Mouse (Mus musculus): Measurements from ENCODE around the gene Ptprn2. TPM values are rescaled to one million over a fixed set of nuclear protein-coding genes. Genes with fewer than 3 reads are reported as not detected.

Ptprn2 gene
- total RNA-seq, 2 experiments from 2014 or later = not detected

DNA sequence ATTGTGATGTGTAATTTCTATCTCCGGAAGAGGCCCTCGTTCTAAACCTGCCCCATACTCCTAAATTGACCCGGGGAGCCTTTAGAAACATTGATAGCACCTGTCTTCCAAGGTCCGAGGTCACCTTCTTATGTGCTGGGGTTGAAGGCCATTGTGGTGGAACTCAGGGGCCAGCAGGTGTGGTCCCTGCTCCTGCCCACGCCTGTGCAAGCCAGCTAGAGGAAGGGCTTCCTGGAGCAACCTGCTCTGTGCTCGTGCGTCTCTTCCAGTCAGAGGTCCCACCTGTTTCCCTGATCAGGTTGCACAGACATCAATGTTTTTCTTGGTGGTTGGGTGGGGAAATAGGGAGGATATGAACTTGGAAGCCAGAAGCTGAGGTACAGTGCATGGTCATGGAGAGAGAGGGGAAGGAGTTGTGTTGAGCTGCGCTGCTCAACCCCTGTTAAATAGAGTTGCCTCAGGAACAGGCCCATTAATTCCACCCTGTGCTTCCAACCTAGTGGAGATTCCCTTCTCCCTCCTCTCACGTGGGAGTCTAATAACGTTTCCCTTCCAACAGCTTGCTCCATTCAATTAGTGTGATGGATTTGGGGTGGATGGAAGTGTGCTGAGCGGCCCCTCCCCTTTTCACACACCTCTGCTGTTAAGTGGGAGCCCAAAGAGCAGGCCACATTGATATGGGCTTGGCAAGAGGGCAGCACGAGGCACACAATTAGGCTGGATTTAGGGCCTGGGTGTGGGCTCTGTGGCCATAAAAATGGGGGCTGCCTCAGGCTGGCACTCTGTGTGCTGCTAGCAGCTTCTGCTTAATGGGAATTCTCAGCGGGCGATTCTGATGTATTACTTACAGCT is 156.0 kb downstream of the Ptprn2 start:
- Histone ChIP-seq H3K4me3 (no peak overlapping the region), H3K27ac (no peak overlapping the region)
- no peak for DNase-seq
- intact Hi-C loops (cut with DNase I) = no loop called here
- TF ChIP-seq CTCF (IDR thresholded peaks at IDR 0.05) = no peak

DNA sequence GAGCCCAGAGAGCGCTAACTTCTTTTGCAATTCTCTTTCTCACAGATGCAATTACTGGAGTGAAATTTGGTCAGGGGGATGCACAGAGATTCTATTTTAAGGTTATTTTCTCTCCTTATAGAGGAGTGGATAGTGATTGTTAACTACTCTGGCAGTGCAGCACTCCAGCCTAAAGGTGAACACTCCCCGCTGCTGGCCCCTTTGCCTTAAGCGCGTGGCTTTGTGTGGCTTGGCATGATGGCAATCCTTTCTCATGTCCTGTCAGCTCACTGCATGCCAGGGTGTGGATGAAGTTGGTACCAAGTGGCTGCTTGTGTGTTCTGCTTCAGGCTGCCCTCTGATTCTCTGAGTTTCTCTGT is 156.7 kb downstream of the Ptprn2 start:
- Histone ChIP-seq H3K4me3 (no peak overlapping the region), H3K27ac (no peak overlapping the region)
- no peak for DNase-seq
- TF ChIP-seq CTCF (IDR thresholded peaks at IDR 0.05) = no peak
- intact Hi-C loops (cut with DNase I) = no loop called here

DNA sequence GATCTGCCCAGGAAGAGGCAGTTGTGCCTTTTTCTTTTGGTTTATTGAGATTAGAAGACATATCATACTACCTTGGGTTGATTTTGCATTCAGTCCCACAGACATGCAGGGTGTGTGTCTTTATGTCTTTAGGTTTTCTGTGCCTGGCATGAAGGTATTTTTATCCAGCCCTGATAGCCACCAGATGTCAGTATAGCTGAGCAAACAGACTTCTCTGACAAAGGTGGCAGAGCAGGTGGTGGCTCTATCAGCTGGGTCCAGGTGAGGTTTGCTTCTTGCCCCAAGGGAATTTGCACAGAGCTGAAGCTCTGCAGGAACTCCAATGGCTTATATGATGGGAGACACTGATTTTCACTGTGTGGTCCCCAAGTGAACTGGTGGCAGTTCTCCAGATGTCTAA is 161.3 kb downstream of the Ptprn2 start:
- DNase-seq = no peak
- no peak for TF ChIP-seq CTCF (IDR thresholded peaks at IDR 0.05)
- intact Hi-C loops (cut with DNase I) = no loop called here

DNA sequence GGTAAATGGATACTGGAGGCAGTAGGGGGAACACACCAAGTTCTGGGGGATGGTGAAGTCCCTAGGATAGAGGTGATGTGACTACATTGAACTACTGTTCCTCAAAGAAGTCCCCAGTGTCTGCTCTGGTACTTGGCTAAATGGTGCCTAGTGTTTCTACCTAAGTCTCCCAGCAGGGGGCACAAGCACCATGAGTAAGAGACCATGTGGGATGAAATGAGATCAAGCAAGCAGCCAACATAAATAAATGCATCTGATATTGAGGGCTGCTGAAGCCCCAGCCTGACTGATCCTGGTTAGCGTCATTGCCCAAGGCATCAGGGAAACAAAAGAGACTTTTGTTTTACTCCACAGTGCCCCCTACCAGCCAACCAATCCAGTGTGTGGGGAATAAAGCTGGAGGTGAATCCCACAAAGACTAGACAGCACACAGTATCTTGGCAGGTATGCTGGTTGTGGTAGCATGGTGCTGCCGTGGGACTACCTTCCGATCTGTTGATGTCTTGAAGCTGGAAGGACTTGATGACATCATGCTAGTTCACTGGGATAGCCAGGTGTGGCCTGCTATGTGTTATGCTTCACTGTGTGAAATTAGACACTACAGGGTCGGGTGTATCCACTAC is 163.2 kb downstream of the Ptprn2 start:
- no peak overlapping the region for H3K27ac ChIP-seq
- TF ChIP-seq CTCF (IDR thresholded peaks at IDR 0.05) = no peak
- intact Hi-C loops (cut with DNase I) = no loop called here

More for the DNA sequence above, 161.3 kb downstream of the Ptprn2 start:
- H3K4me3 ChIP-seq = no peak overlapping the region
- H3K27ac ChIP-seq = no peak overlapping the region

DNA sequence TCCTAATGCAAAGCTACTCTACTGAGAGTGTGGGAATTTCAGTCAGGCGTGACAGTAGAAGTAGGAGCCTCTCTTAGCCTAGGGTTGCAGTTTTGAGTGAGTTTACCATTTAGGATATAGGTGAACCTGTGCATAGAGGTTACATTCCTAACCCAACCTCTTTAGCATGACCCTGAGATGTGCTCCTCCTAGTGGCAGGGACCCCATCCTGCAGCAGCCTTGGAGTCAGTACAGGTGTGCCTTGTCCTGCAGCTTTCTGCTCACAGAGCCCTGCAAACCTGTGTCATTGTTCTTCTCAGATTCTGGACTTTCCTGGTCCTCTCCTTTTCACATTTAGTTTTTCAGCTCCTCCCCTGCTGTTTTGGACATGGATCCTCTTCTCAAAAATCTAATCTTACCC is 168.2 kb downstream of the Ptprn2 start:
- H3K27ac ChIP-seq = no peak overlapping the region
- intact Hi-C loops (cut with DNase I) = no loop called here
- DNase-seq = no peak
- no peak overlapping the region for H3K4me3 ChIP-seq
- TF ChIP-seq CTCF (IDR thresholded peaks at IDR 0.05) = no peak

More for the DNA sequence above, 163.2 kb downstream of the Ptprn2 start:
- no peak for DNase-seq
- no peak overlapping the region for H3K4me3 ChIP-seq

DNA sequence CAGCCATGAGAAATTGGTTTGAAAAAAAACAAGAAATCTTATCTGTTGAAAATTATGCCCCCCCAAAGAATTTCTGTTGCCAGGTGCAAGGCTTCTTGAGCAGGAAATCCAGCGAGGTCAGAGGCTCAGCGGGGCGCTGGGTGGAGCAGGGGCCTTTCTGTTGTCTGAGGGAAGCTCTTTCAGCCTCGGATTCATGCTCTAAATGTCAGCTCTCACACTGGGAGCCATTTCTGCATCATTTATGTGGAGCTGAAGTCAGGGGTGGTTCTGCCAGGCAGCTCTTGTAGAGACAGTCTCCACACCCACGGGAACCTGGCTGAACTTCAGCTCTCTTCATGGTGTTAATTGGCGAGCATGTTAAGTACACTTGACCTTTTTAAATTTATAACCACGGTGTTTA is 174.6 kb downstream of the Ptprn2 start:
- intact Hi-C loops (cut with DNase I) = no loop called here
- H3K27ac ChIP-seq = no peak overlapping the region
- no peak for TF ChIP-seq CTCF (IDR thresholded peaks at IDR 0.05)
- no peak for DNase-seq
- H3K4me3 ChIP-seq = no peak overlapping the region

DNA sequence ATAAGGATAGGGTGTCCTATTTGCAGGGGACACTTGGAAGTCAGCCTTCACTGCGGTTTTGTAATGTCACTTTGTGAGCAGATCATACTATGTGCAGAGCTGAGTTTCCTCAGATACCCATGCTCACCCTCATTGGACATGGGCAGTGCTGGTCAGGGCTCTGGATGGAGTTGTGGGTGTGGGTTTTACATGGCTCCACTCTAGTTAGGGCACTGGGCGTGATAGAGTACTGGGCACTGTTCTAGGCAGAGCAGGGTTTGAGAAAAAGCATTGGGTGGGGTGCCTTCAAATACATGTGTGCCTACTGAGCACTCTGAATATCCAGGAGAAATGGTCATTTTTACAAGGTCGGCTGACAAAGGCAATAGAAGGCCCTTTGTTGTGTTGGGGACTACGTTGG is 175.5 kb downstream of the Ptprn2 start:
- no peak for DNase-seq
- no peak overlapping the region for H3K27ac ChIP-seq
- no peak overlapping the region for H3K4me3 ChIP-seq
- intact Hi-C loops (cut with DNase I) = no loop called here
- no peak for TF ChIP-seq CTCF (IDR thresholded peaks at IDR 0.05)

DNA sequence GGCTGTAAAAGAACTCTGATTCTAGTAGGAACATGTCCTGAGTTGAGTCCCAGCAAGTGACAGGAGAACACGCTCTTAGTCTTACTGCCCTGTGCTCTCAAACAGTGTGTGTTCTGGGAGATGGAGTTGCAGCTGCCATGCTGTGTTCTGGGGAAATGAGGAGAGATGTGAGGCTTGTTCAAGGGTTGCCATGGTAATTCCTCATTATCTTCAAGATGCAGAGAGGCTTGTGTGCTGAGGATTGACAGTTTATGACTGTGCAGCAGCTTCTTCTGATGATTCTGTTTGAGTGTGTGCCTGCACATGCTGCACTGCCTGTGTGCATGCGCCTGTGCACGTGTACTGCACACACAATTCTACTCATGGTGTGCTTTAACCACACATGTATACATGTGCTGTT is 192.2 kb downstream of the Ptprn2 start:
- H3K27ac ChIP-seq = no peak overlapping the region
- intact Hi-C loops (cut with DNase I) = no loop called here
- H3K4me3 ChIP-seq = no peak overlapping the region
- no peak for TF ChIP-seq CTCF (IDR thresholded peaks at IDR 0.05)
- no peak for DNase-seq

DNA sequence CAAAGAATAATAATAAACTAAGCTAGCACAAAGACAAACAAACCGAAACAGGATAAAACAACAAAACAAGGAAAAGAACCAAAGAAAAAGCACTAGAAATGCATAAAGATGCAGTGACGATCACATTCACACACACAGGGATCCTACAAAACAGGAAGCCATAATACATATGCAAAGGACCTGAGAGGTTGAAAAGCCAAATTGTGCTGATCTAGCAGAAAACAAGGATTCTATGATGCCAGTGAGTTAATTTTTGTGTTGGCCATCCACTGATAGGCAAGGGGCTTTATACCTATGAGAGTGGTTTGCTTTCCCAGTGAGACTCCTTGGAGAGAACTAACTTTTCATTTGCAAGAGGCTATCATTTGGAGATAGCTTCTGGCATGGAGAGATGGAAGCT is 204.3 kb downstream of the Ptprn2 start:
- intact Hi-C loops (cut with DNase I) = no loop called here
- no peak overlapping the region for H3K4me3 ChIP-seq
- DNase-seq = no peak
- no peak overlapping the region for H3K27ac ChIP-seq
- no peak for TF ChIP-seq CTCF (IDR thresholded peaks at IDR 0.05)

DNA sequence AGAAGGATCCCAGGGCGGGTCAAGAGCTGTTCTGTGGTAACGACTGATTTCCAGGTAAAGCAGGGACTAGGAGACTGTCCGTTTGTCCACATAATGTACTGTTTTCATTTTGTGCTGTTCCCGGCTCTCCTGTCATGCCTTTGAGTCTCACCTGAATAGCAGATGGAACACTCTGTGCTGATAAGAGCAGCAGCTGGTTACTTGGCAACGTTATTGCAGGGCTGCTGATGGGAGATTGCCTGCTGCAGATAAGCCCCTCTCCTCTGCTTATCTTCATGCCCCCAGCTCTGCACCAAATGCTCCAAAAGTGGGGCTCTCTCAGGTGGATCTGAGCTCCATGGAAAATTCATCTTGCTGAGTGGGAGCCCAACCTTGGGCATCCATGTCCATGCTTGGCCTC is 224.0 kb downstream of the Ptprn2 start:
- H3K27ac ChIP-seq = no peak overlapping the region
- no peak for TF ChIP-seq CTCF (IDR thresholded peaks at IDR 0.05)
- no peak for DNase-seq
- H3K4me3 ChIP-seq = no peak overlapping the region
- intact Hi-C loops (cut with DNase I) = no loop called here

DNA sequence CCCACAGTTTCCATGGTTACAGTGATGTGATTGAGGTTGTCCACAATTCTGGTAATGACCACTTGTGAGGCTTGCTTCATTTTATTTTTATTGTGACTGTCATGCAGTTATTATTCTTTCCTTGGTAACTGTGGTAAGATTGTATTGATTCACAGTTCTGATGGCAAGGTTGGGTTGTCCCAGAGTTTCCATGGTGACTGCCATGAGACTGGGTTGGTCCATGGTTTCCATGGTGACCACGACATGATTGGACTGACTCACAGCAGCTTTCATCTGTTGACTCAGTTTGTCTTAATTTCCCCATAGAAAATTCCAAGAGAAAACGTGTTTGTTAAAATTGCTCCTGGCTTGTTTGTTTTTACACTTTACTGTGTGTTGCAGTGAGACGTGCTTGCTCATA is 225.2 kb downstream of the Ptprn2 start:
- H3K4me3 ChIP-seq = no peak overlapping the region
- intact Hi-C loops (cut with DNase I) = no loop called here
- no peak for TF ChIP-seq CTCF (IDR thresholded peaks at IDR 0.05)
- H3K27ac ChIP-seq = no peak overlapping the region
- DNase-seq = no peak

DNA sequence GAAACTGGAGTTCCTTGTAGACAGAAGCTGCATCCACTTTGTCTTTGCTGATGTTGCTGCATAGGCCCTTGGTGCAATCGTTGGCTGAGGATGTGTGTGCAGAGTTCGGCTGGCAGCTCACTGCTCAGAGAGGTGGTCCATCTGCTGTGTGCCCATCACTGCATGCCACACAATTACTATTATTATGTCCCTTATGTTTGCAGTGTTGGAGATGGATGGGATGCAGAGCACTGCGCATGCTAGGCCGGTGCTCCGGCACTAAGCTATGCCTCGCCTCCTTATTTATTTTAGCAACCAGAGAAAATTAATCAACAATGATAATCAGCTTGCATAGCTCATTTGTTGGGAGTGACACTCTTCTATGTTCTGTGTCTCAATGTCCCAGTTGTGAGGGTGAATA is 225.6 kb downstream of the Ptprn2 start:
- Histone ChIP-seq H3K4me3 (no peak overlapping the region), H3K27ac (no peak overlapping the region)
- no peak for DNase-seq
- TF ChIP-seq CTCF (IDR thresholded peaks at IDR 0.05) = no peak
- intact Hi-C loops (cut with DNase I) = no loop called here

DNA sequence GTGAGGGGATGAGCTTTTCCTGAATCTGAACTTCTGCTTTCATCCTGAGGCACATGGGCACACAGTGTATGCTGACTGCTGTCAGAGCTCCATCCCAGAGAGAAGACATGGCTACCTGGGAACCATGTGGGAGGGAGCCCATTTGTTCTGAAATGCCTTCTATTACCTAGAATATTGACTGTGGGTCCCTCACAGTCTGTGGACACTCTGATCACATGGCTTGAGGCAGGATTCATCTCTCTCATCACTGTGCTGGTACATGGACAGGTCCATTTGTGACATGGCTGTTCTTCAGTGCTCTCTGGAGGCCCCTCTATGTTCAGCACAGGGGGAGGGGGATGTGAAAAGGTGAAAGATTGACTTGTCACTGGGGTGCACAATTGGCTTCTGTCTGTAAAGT is 227.6 kb downstream of the Ptprn2 start:
- no peak for DNase-seq
- Histone ChIP-seq H3K4me3 (no peak overlapping the region), H3K27ac (no peak overlapping the region)
- intact Hi-C loops (cut with DNase I) = no loop called here
- TF ChIP-seq CTCF (IDR thresholded peaks at IDR 0.05) = no peak

DNA sequence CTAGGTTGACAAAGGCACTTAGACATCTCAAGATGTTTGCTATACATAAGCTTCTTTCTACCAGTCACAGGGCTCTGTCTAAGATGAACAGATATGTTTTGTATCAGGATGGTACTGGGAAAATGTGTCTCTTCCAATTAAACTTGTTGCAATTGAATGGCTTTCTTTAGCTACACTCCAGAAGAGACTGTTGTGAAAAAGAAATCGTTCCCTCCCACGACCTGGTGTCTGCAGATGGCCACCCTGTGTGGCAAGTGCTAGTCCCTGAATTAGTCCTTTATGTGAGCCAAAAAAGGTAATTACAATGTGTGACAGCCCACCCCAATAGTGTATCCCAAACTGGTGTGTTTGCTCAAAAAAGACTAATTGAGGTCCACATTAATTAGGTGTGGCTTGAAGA is 235.5 kb downstream of the Ptprn2 start:
- H3K4me3 ChIP-seq = no peak overlapping the region
- no peak for TF ChIP-seq CTCF (IDR thresholded peaks at IDR 0.05)

More for the DNA sequence above, 235.5 kb downstream of the Ptprn2 start:
- H3K27ac ChIP-seq = no peak overlapping the region
- DNase-seq = no peak
- intact Hi-C loops (cut with DNase I) = no loop called here

Measured in gastrocnemius, adult 2 months (tissue).